Mouse (Mus musculus) splenic B cell, adult 2 months (primary cell): ENCODE data around the gene Ucn.

Source experiments
- DNase-seq: peaks from one replicate; pipeline ENCODE4 v3.0.0-alpha.2; 2011; ENCODE audit warnings: low read depth, low spot score
- H3K27me3 ChIP-seq: 2 replicates; pipeline ENCODE4 v1.6.1; 2012; ENCODE audit warnings: mild to moderate bottlenecking, low read length, moderate library complexity, mixed read lengths; ENCODE audit not compliant: control insufficient read depth, poor library complexity, insufficient read depth, severe bottlenecking
- H3K36me3 ChIP-seq: 2 replicates; pipeline ENCODE4 v1.6.1; 2012; ENCODE audit warnings: mild to moderate bottlenecking, low read length, moderate library complexity, mixed read lengths; ENCODE audit not compliant: control insufficient read depth, poor library complexity, insufficient read depth, severe bottlenecking

The Ucn gene

GRCm38 (mm10) chr5:31138241-31138967 lies at the start of gene Ucn:
TSS of gene Ucn (minus strand) at chr5:31138829.
- no peak for DNase-seq
- Histone ChIP-seq H3K36me3 (no peaks in the 10 kb centered on the region), H3K27me3 (no peaks in the 10 kb centered on the region; the same call in none of the 2 replicates)

DNA sequence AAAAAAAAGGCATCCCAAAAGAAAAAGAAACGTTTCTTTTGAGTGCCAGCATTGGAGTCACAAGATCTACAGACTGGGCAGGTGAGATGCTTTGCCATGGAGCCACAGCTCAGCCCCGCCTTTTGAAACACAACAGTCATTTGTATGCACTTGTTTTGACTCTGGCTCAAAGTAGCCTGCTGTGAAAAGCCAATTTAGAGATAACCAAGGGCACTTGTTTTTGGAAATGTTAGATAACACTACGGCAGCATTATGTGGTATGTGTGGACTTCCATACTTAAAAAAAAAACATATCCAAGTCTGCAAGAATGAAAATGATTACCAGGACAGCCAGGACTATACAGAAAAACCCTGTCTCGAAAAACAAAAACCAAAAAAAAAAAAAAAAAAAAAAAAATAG lies 45.0 kb upstream of the Ucn start:
- DNase-seq: no peak
- Histone ChIP-seq H3K27me3 (no peaks in the 10 kb centered on the region), H3K36me3 (peaks cover 2% of the 10 kb centered on the region; the same call in 1 of the 2 replicates)

DNA sequence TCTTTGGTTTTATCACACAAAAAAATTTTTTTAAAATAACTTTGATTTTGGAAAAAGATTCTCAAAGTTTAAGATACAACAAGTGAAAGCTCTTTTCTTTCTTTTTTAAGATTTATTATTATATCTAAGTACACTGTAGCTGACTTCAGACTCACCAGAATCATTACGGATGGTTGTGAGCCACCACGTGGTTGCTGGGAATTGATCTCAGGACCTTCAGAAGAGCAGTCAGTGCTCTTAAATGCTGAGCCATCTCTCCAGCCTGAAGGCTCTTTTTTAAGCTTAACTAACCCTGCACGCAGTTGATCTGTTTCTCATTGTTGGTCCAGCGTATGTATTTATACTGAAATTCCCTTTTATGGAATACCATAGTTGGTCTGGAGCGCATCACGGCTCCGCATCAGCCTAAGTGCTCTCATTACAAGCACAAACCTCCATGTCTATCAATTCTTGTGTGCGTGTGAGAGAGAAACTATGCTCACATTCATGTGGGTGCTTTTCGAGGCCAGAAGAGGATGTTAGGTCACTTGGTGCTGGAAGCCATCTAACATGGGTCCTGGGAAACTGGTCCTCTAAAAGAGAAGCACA lies 42.6 kb upstream of the Ucn start:
- Histone ChIP-seq H3K27me3 (no peaks in the 10 kb centered on the region), H3K36me3 (no peaks in the 10 kb centered on the region; the same call in 1 of the 2 replicates)
- DNase-seq: no peak

- peak; percentile 97 for DNase-seq
- Histone ChIP-seq H3K36me3 (no peaks in the 10 kb centered on the region; the same call in 1 of the 2 replicates), H3K27me3 (no peaks in the 10 kb centered on the region)
These were observed 41.4 kb upstream of the Ucn start, which contains the start of the genes Gm29609 and Gtf3c2 for GRCm38 (mm10) chr5:31179766-31180630. TSS of gene Gm29609 (minus strand) at chr5:31179911. TSS of gene Gtf3c2 (minus strand) at chr5:31180144.

GRCm38 (mm10) chr5:31179301-31179765 lies 40.7 kb upstream of the Ucn start:
- no peaks in the 10 kb centered on the region for H3K27me3 ChIP-seq
- DNase-seq: no peak

GRCm38 (mm10) chr5:31168630-31169029 lies 30.0 kb upstream of the Ucn start:
- no peak for DNase-seq
- Histone ChIP-seq H3K36me3 (peaks cover 31% of the 10 kb centered on the region), H3K27me3 (no peaks in the 10 kb centered on the region)

More at GRCm38 (mm10) chr5:31179301-31179765, 40.7 kb upstream of the Ucn start:
- no peaks in the 10 kb centered on the region; the same call in 1 of the 2 replicates for H3K36me3 ChIP-seq

GRCm38 (mm10) chr5:31164878-31165277 lies 26.2 kb upstream of the Ucn start:
- Histone ChIP-seq H3K36me3 (peaks cover 23% of the 10 kb centered on the region), H3K27me3 (no peaks in the 10 kb centered on the region)
- no peak for DNase-seq

- Histone ChIP-seq H3K27me3 (no peaks in the 10 kb centered on the region), H3K36me3 (peaks cover 27% of the 10 kb centered on the region)
- no peak for DNase-seq
These were observed 23.8 kb upstream of the Ucn start for GRCm38 (mm10) chr5:31162462-31162861.

DNA sequence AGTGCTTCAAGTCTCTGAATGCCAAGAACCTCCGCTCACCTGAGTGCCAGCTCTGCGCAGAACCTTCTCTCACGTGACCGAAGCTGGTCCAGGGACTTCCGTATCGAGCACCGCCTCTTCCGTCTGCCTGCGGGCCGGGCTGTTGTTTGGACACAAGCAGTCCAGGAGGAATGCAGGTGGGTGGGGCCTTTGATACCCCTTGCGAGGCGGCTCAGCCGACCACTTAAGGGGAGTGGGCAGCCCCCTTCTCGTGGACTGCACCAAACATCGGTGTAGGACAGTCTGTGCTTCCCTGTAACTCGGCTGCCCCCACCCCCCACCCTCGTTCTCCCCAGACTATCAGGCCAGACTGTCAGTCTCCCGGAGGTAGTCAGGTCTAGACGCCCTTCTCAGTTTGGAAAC lies 15.5 kb upstream of the Ucn start, which contains the start of gene Mpv17:
Gene Mpv17, minus strand, starts transcription at position 100 of the 402 bp plus-strand sequence.
- H3K27me3 ChIP-seq: no peaks in the 10 kb centered on the region
- H3K36me3 ChIP-seq: peaks cover 16% of the 10 kb centered on the region
- peak; percentile 84 for DNase-seq

DNA sequence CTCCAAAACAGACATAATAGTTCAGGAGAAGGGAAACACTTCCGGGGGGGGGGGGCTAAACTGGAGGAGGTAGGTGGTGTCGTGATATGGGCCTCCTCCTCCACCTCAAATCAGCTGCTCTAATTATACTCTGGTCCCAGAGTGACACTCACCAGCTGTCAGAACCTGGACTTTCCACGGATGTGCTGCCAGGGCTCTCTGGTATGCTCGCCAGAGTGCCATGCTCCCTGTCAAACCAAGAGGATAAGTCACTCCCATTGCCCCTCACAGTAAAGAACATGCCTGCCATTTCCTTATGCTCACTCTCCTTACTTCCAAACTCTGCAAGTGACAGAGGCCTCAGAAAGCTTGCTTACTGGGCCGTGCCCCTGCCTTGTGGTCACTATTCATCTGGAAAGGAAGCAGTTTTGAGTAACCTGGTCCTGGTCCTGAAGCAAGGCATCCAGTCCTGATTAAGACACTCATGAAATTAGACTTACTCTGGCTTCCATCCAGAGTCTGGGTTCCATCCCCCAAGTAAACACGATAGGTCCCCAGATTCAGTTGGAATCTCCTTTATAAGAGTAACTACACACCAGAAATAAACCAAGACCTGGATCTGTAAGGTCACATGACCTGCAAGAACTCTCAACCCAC lies 15.0 kb upstream of the Ucn start:
- DNase-seq: no peak
- peaks cover 11% of the 10 kb centered on the region for H3K36me3 ChIP-seq
- no peaks in the 10 kb centered on the region for H3K27me3 ChIP-seq

GRCm38 (mm10) chr5:31151746-31152145 lies 13.1 kb upstream of the Ucn start:
- Histone ChIP-seq H3K36me3 (peaks cover 1% of the 10 kb centered on the region; the same call in 1 of the 2 replicates), H3K27me3 (no peaks in the 10 kb centered on the region)
- no peak for DNase-seq

DNA sequence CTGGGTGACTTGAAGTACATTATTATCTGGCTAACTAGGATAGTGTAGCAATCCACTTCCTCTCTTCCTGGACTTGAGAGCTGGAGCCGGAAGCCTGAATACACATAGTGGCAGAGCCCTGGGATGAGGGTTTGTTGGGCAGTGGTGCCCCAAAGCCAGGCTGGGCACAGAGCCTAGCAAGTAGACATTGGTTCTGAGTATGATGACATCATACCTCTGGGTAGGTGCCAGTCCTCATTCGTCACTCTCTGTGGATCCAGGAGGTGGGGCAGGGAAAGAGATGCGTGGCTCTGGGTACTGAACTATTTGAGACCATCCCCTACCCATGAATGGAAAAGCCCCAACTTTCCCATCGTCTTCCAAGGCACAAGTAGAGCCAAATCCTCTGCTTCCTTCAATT lies 11.2 kb upstream of the Ucn start:
- no peaks in the 10 kb centered on the region; the same call in 1 of the 2 replicates for H3K36me3 ChIP-seq
- no peak for DNase-seq
- no peaks in the 10 kb centered on the region for H3K27me3 ChIP-seq

GRCm38 (mm10) chr5:31138968-31139425 lies 368 bp upstream of the Ucn start:
- Histone ChIP-seq H3K27me3 (no peaks in the 10 kb centered on the region; the same call in none of the 2 replicates), H3K36me3 (no peaks in the 10 kb centered on the region)
- DNase-seq: no peak

GRCm38 (mm10) chr5:31137658-31138057 lies 971 bp downstream of the Ucn start:
- Histone ChIP-seq H3K27me3 (no peaks in the 10 kb centered on the region; the same call in none of the 2 replicates), H3K36me3 (no peaks in the 10 kb centered on the region)
- DNase-seq: no peak
